Mouse (Mus musculus) yolk sac, embryonic 10.5 days (tissue): Measurements from ENCODE around the gene Ndc1.
A peak's percentile ranks its signal among the peaks of the same experiment; 100 is the strongest.
"Not testable (repeated sequence)": the region's sequence is repeated elsewhere in the genome, so short reads cannot be mapped to it uniquely, and the experiment has no call there.

Source experiments
- DNase-seq: peaks from one replicate; pipeline ENCODE4 v3.0.0-alpha.2; 2017; ENCODE audit warnings: low spot score

Ndc1 gene

DNA sequence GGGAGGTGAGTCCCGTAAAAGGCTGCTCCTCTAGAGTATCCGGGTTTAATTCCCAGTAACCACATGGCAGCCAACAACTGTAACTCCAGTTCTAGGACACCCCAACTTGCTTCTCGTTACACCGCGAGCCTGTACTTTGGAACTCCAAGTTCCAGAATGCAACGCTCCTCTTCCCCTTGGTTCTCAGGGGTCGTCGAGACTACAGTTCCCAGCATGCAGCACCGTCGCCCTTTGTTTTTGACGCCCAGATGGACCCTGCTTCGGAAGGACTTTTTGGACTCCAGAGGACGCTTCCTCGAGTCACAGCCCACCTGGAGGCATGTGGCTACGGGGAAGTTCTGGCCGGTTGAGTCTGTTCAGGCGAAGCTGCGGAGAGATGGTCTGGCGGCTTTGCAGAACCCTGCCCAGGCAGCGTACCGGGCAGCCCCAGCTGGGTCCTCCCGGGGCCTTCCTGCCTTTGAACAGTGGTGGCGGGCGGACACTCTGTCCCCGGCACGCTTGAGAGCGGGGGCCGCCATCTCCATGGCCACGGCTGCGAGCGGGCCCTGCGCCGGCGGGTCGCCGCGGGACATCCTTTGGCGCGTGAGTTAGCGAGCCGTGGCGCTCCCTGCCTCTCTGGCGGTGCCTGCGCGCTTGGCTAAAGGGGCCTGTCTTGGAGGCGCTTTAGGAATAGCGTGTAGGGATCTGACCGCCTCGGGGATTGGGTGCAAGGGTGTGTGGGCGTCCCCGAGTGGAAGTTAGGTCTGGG is at the start of gene Ndc1:
Gene Ndc1, plus strand, starts transcription at position 218 of the 748 bp plus-strand sequence.
- DNase-seq = peak; percentile 94

DNA sequence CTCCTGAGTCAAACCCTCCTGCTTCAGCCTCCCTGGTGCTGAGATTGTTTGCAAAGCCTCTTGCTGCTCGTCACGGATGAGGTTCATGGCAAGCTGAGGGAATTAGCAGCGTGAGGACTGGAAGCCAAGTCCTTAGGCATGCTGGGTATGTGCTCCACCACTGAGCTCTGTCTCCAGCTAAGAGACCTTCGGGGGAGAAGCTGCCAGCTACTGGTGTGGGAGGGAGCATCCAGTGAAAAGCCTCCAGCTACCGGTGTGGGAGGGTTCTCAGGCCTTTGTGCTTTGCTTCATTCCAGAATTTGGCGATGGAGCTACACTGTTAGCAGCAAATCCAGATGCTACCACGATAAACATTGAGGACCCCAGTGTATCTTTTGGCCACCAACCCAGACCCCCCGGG is 48.9 kb upstream of the Ndc1 start:
- no peak for DNase-seq

DNA sequence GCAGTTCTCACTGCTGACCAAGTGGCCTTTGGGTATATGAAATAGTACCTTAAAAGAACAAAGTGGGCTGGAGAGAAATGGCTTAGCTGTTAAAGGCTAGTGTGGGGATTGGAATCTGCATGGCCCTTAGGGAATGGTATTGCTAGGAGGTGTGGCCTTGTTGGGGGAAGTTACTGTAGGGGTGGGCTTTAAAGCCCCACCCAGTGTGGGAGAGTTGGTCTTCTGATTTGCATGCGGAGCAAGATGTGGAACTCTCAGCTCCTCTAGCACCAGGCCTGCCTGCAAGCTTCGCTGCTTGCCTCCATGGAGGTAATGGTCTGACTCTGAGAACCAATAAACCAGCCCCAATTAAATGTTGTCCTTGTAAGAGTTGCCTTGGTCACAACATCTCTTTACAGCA is 46.5 kb upstream of the Ndc1 start:
- DNase-seq = no peak

DNA sequence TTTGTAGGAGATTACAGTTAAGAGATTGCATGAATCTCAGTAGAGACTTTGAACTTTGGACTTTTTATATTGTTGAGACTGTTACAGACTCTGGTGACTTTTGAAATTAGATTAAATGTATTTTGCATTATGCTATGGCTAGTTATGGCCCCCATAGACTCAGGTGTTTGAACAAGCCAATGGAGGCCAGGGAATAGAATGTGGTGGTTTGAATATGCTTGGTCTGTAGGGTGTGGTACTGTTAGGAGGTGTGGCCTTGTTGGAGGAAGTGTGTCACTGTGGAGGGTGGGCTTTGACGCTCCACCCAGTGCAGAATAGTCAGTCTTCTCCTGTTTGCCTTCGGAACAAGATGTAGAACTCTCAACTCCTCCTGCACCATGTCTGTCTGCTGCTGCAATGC is 44.5 kb upstream of the Ndc1 start:
- no peak for DNase-seq

DNA sequence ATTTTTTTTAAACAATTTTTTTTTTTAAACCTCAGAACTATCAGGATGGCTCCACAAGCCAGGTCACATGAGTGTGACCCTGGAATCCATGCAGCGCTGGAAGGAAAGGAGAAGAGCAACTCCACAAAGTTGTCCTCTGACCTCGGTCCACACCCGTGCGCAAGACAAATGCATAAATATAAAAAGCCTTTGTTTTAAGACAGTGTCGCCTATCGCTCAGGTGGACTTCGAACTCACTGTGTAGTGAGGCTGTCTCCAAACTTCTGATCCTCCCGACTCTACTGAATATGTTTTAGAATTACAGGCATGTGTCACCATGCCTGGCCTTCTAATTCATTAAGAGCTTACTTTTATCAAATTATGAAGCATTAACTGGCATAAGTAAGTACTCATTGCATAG is 39.1 kb upstream of the Ndc1 start:
- DNase-seq = no peak

DNA sequence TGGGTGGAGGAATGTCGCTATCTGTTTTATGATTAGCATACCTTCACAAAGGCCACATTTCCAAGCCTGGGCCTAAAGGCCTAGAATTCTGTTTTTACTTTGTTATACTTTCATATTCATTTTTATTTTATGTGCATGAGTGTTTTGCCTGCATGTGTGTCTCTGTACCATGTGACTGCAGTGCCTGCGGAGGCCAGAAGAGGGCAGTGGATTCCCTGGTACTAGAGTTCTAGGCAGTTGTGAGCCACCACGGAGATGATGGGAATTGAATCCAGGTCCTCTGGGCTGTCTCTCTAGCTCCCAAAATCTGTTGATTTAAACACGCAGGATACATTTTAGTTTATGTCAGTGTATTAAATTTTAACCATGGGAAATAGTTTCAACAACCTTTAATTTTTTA is 34.1 kb upstream of the Ndc1 start:
- DNase-seq = no peak

DNA sequence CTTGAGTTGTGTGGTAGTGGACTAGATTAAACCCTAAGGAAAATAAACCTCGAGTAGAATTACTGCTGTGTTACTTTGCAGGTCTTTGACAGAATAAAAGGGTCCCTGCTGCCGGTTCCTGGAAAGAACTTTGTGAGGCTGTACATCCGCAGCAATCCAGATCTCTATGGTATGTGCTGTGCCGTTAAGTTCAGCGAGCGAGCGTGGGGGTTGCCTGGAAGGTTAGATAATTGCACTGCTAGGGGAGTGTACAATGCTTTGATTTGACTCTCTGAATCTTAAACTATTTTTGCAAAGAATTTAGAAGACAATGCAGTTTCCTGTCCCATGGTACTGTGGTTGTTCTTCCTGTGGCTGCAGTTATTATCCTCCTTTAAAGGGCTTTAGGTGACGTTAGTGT is 31.2 kb upstream of the Ndc1 start:
- DNase-seq = no peak

DNA sequence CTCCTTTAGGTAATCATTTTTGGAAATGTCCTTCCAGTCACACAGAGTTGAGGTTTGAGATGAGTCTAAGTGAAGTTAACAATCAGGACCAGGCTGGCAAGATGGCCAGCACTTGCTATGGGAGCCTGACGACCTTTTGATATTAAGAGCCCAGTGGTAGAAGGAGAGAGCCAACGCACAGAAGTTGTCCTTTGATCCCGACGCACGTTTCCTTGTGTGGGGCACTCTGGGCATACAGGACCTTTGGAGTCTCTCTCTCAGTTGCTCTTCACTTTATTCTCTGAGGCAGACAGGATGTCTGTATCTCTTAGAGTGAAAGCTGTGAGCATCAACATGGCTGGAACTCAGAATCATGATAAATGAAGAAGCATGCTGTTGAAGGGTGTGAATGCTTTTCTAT is 30.1 kb upstream of the Ndc1 start:
- DNase-seq = no peak

DNA sequence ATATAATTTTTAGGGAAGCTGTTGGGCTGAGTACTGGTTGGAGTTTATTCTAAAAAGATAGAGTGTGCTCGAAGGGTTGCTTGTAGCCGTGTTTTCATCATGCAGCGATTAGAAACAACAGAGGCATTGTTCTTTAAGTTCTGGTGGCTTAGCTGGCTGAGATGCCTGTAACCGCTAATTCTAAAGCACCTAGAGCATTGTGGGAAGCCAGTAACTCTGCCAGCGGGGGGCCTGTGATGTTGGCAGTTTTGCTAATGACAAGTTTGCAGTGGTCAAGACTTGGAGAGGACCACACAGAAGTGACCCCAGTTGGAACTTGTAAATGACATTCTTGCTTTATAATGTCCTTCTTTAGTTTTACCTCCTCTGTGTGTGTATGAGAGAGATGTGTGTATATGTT is 26.2 kb upstream of the Ndc1 start:
- DNase-seq = no peak

DNA sequence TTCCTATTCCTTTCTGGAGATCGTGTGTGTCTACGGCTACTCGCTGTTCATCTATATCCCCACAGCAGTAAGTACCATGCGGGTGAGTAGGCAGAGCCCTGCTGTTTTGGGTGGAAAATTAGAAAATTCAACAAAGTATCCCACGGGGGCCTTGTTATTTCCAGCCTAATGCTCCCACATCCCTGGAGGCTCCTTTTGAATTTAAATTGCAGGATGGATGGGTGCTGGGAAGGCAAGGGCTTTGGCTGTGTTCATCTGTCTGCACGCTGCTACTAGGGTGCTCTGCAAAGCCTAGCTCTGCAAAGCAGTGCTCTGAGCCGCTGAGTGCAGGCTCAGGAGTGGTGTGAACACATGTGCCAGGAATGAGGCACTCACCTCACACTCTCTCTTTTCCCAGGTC is 23.0 kb upstream of the Ndc1 start:
- DNase-seq = no peak

DNA sequence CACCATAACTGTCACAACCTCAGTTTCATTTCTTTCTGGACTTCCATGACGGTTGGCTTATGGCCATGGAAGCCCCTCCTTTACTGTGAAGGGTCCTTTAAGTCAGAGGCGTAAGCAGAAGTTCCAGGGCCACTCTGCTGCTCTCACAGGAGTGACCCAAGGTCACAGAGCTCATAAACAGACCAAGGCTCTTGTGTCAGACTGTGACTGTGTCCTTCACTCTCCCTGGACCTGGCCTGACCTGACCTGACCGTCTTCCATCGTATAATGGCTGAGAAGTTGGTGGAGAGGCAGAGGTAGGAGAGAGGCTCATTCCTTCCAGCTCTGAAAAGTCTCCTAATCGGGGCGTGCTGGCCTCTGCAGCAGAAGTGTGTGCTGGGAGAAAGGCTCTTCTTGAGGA is 20.4 kb upstream of the Ndc1 start:
- DNase-seq = no peak

DNA sequence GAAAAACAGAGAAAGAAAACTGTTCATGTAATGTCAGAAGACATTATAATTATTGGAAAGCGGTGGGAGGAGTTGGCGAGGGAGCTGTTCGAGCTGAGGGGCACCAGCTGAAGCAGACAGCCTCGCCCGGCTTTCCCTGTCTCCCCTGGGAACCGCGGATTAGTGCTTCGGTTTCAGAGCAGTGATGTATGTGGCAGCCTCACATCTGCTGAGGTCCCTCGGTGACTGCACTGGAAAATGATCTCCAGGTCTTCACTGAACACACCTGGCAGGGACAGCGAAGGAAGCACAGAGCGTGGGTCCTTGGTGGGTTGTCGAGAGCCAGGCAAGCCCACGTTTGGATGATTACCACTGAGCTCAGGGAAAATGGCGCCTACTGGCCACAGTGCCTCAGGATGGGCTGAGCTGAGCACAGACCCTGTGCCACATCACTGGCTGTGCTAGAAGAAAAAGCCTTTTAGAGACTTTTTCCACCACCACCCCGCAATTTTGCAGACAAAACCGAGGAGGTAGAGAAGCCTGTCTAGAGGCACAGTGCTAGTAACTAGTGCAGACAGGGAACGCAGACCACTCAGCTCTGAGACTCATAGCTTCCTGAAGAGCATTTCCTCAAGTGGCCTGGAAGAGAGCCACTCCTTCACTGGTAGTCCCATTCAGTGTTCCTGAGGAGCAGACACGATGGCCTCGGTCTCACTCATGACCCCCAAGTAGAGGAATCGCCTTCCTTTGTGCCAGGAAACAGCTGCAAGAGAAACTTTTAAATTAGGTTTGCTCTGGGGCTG is 18.9 kb upstream of the Ndc1 start:
- DNase-seq = no peak

DNA sequence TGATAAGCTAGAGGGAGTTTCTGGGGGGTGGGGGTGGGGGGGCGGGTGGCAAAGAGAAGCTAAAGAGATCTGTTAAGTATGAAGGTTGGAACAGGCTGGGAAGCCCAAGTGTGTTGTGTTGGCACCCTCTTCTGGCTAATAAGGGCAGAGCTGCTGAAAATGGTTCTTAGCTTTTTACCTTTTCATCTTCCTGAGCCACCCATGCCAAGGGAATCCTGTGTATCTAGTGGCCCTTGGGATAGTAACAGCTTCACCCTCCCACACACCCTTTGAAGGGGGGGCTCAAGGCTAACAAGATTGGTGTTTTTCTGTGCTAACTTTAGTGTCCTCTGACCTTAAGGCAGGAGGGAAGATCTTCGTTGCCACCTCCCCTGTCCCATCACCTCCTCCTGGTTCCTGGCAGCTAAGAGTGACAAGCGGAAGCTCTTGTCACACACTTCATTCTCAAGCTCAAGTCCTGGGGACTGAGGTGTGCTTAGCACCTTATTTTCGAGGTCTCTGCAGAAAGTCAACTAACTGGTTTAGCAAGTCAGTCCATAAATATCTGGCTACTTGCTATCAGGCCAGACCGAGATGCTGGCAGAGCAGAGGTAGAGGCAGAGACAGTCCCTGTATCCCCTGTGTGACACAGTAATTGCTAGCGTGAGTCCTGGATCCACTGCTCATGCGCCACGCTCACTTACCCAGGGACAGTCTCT is 18.1 kb upstream of the Ndc1 start:
- DNase-seq = no peak

DNA sequence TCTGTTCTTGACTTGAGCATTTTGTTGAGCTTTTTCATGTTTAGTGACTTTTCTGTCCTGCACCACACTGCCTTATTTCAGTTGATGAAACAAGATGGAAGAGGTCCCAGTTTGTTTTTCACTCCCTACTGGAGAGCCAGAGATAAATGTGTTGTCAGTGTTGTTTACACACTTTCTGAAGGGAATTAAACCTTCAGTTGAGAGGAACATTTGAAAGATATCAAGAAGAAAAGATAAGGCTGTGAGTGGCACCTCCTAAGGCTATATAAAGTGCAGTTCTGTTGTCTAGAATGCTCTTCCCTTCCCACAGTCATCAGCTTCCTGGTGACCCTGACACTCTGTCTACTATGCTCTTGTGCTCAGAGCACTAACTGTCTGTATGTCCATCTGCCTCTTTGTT is 16.2 kb upstream of the Ndc1 start:
- DNase-seq = no peak

DNA sequence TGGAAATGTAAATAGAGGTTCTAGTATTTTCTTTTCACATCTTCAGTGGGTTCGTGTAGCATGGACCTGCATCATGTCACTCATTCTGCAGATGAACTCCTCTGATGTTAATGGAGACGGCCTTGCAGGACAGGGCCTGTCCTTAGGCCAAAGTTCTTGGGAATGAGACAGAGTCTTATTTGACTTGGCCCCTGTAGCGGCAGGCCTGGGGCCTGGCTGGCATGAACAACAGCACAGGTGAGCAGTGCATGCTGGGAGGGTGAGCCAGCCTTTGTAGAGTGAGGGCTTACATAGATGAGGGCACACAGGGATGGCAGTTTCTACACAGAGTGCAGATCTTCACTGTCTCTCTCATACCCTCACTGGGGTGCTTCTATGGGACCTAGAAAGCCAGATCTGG is 14.0 kb upstream of the Ndc1 start:
- no peak for DNase-seq

DNA sequence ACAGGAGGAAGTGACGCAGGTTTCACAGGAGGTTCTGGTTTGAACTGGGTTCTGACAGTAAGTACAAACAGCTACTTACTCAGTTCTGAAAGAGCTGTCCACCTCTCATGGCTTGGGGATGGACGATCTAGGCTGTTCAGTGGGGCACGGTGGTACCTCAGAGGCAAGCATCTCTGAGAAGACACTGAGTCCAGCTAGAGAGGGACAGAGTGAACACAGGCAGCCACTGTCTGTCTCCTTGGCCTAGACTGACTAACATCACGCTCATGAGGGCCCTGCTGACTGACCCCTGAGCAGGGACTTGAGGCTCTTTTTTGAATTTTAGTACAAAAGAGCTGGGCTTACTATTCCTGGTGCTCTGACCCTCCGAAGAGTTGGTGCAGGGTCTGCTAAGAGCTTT is 13.5 kb upstream of the Ndc1 start:
- DNase-seq = no peak

DNA sequence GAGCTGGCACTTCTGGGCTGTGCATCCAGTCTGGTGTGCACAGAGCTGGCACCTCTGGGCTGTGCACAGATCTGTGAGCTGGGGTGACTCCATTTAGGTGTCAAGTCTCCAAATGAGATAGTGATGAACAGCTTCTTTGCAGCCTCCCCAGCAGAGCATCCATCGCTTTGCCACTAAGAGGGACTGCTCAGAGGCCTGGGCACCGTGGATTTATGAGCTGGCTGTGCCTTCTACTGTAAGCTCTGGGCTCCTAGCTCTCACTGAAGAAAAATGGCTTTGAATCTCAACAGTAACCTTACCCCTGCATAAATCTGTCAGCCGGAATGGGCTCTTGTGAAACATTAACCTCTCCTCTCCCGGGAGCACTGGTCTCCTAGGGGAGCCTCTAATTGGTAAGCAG is 13.0 kb upstream of the Ndc1 start:
- DNase-seq = peak; percentile 35

DNA sequence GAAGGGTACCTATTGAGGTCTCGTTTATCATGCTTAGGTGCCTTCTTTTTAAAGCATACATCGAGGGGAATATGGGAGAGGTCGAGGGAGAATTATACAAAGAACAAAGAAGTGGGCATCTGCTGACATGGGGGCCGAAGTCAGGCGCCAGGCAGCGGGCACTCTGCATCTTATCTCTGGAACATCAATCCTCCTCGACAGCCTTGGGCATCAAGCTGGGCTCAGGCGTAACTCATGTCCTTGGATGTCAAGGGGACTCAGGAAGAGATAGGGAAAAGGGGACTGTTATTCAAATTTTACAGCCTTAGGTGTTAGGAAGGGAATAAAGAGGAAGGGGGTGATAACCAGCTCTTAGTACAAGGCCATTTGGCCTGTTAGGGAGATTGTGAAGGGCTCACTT is 10.4 kb upstream of the Ndc1 start:
- not testable (repeated sequence) for DNase-seq

DNA sequence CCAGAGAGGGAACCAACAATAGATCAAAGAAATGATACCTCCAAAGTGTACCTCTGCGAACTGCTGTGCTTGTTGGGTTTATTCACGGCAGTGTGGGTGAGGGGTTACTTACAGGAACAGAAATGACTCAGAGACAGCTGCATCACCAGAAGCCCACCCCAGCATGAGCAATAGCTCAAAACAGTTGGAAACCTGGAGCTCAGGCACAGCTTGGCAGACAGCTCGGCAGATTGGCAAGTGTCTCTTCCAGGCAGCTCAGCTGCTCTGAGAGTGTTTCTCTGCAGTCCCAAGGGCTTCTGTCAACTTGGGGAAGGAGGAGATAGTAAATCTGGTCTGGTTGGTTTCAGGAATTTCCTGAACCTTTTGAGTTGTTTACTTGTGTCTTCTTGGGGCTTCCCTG is 9.1 kb upstream of the Ndc1 start:
- DNase-seq = no peak

DNA sequence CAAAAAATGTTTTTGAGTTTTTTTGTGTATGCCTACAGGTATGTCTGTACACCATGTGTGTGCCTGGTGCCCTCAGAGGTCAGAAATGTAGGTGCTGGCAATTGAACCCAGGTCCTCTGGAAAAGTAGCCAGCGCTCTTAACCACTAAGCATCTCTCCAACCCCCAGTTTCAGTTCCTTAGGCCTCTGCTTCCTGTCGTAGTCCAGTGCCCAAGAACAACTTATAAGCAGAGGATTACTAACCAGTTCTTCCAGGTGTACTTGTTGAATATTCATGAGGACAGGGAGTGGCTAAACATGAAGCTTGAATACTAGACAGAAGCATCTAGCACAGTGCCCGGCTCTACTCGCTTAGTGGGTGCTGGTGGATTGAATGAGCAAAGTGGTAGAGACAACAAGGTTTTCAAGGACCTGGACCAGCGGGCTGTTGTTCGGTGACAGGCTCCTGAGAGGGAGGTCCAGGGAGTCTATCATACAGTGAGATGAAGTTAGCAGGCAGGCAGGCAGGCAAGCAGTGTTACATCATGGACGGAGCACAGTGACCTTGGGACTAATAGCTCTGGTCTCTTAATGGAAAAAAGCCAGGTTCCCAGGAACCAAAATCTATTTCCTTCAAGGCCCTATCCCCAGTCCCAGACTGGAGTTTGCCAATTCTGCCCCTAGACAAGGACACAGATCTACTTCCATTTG is 7.0 kb upstream of the Ndc1 start:
- no peak for DNase-seq

DNA sequence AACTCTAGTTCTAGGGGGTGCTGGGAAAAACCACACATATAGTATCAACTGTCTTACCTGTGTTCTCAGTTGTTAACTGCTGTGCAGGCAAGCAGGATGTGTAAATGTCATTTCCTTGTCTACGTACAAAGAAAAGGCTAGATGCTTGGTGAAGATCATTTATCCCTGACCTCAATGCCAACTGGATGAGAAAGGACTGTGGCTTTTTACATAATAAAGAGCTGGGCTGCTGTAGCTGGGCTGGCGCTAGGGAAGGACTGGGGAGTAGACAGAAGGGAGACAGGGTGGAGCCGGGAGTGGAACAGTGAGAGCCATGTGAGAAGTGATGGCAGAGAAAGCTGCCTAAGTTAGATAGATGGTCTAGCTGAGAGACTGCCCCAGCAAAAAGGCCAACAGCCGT is 4.8 kb upstream of the Ndc1 start:
- DNase-seq = no peak

DNA sequence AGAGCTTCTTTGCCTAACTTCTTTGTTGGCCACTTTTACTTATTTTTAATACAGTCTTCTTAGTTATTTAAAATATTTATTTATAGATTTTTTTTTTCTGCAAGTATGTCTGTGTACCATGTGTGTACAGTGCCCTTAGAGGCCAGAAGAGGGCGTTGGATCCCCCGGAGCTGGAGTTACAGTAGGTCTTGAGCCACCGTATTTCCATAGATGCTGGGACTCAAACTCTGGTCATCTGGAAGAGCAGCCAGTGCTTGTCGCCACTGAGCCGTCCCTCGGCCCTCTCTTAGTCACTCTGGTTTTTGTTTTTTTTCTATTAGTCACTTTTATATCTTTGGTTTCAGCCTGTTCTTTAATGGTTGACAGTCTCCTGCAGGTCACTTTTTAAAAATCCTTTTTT is 4.0 kb upstream of the Ndc1 start:
- no peak for DNase-seq

DNA sequence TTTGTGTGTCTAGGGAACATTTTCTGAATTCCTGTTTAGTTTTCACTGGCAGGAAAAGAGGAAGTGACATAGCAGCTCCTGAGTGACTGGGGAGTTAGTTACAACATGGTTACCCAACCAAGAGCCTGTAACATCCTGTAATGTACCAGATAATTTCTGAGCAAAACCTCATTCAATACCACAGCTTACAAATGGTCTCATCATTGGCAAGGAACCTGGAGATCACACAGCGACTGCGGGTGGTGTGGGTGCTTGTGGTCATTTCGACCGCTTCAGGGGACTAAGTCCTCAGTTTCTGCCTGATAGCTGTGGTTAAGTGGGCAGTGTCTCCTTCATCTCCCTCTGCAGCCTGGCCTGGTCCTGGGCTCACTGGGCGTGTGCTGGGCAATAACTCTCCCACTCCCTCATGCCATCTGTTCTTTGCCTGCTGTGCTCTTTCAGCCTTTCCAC is 3.4 kb upstream of the Ndc1 start:
- no peak for DNase-seq
